Mouse (Mus musculus): ENCODE data around the gene Kifc1. TPM values are rescaled to one million over a fixed set of nuclear protein-coding genes. Genes with fewer than 3 reads are reported as not detected.

Gene Kifc1
- total and polyA plus RNA-seq, 2 experiments = 0.18 to 0.20 TPM

GRCm38 (mm10) chr17:33931947-33932346, 41.5 kb upstream of the Kifc1 start:
- no peaks in the 10 kb centered on the region for H3K36me3 ChIP-seq (ENCODE audit: control insufficient read depth, insufficient read depth, low read length)
- no peak overlapping the region for H3K4me3 ChIP-seq (ENCODE audit: insufficient read depth, low read depth, low read length)
- no peaks in the 10 kb centered on the region for H3K27me3 ChIP-seq (ENCODE audit: control insufficient read depth, insufficient read depth, low read length)
- no peak overlapping the region for H3K9ac ChIP-seq (ENCODE audit: low read depth, low read length)
- DNase-seq (ENCODE audit: extremely low read depth, low read depth, low spot score) = no peak
- no peak overlapping the region for H3K27ac ChIP-seq (replicated peaks; ENCODE audit: insufficient read depth, low read depth, low read length)
- no peaks in the 10 kb centered on the region for H3K79me2 ChIP-seq (ENCODE audit: control insufficient read depth, insufficient read depth, low read length)
- WGBS = 96% methylated on average over 11 of the region's 11 CpGs
- H3K4me1 ChIP-seq (ENCODE audit: control insufficient read depth, insufficient read depth, low read length) = peaks cover 3% of the 10 kb centered on the region
- TF ChIP-seq CTCF (IDR thresholded peaks at IDR 0.05; ENCODE audit: low read depth, low read length) (no peak), POLR2A (IDR thresholded peaks at IDR 0.05; ENCODE audit: extremely low read depth, insufficient read depth, low read length) (no peak)

GRCm38 (mm10) chr17:33931159-33931866, 40.9 kb upstream of the Kifc1 start:
- no peaks in the 10 kb centered on the region for H3K27me3 ChIP-seq (ENCODE audit: control insufficient read depth, insufficient read depth, low read length)
- H3K79me2 ChIP-seq (ENCODE audit: control insufficient read depth, insufficient read depth, low read length) = 0 out of 2 replicates have a peak, but pooled peaks cover 2% of the 10 kb centered on the region
- peaks cover 3% of the 10 kb centered on the region for H3K4me1 ChIP-seq (ENCODE audit: control insufficient read depth, insufficient read depth, low read length)
- peak overlapping the region; percentile 23; the same call in 1 of the 2 replicates for H3K4me3 ChIP-seq (ENCODE audit: insufficient read depth, low read depth, low read length)
- H3K9ac ChIP-seq (ENCODE audit: low read depth, low read length) = peak overlapping the region; percentile 28
- WGBS = 76% methylated on average over 18 of the region's 18 CpGs
- 0 out of 2 replicates have a peak, but pooled peaks cover 2% of the 10 kb centered on the region for H3K36me3 ChIP-seq (ENCODE audit: control insufficient read depth, insufficient read depth, low read length)
- no peak for TF ChIP-seq POLR2A (IDR thresholded peaks at IDR 0.05; ENCODE audit: extremely low read depth, insufficient read depth, low read length)
- DNase-seq (ENCODE audit: extremely low read depth, low read depth, low spot score) = no peak
- no peak overlapping the region for H3K27ac ChIP-seq (replicated peaks; ENCODE audit: insufficient read depth, low read depth, low read length)

- no peaks in the 10 kb centered on the region for H3K27me3 ChIP-seq (ENCODE audit: control insufficient read depth, insufficient read depth, low read length)
- WGBS = 2% methylated on average over 44 of the region's 45 CpGs
- H3K27ac ChIP-seq (replicated peaks; ENCODE audit: insufficient read depth, low read depth, low read length) = peak overlapping the region; percentile 53; the same call in 1 of the 2 replicates
- DNase-seq (ENCODE audit: extremely low read depth, low read depth, low spot score) = peak; percentile 87
- H3K9ac ChIP-seq (ENCODE audit: low read depth, low read length) = peak overlapping the region; percentile 76
- TF ChIP-seq CTCF (IDR thresholded peaks at IDR 0.05; ENCODE audit: low read depth, low read length) = no peak
- TF ChIP-seq POLR2A (IDR thresholded peaks at IDR 0.05; ENCODE audit: extremely low read depth, insufficient read depth, low read length) = no peak
- H3K36me3 ChIP-seq (ENCODE audit: control insufficient read depth, insufficient read depth, low read length) = 0 out of 2 replicates have a peak, but pooled peaks cover 2% of the 10 kb centered on the region
- peaks cover 3% of the 10 kb centered on the region for H3K4me1 ChIP-seq (ENCODE audit: control insufficient read depth, insufficient read depth, low read length)
- H3K79me2 ChIP-seq (ENCODE audit: control insufficient read depth, insufficient read depth, low read length) = 0 out of 2 replicates have a peak, but pooled peaks cover 6% of the 10 kb centered on the region
- H3K4me3 ChIP-seq (ENCODE audit: insufficient read depth, low read depth, low read length) = peak overlapping the region; percentile 68
Measured at GRCm38 (mm10) chr17:33930280-33931158, 40.1 kb upstream of the Kifc1 start.

- 0 out of 2 replicates have a peak, but pooled peaks cover 2% of the 10 kb centered on the region for H3K36me3 ChIP-seq (ENCODE audit: control insufficient read depth, insufficient read depth, low read length)
- H3K9ac ChIP-seq (ENCODE audit: low read depth, low read length) = peak within 1 kb of the TSS; percentile 81
- H3K4me3 ChIP-seq (ENCODE audit: insufficient read depth, low read depth, low read length) = peak within 1 kb of the TSS; percentile 68
- H3K79me2 ChIP-seq (ENCODE audit: control insufficient read depth, insufficient read depth, low read length) = peaks cover 11% of the 10 kb centered on the region; the same call in 1 of the 2 replicates
- peak within 1 kb of the TSS; percentile 75 for H3K27ac ChIP-seq (replicated peaks; ENCODE audit: insufficient read depth, low read depth, low read length)
- TF ChIP-seq CTCF (IDR thresholded peaks at IDR 0.05; ENCODE audit: low read depth, low read length) (0 out of 2 replicates have a peak, but pooled peaks have one; percentile 14), POLR2A (IDR thresholded peaks at IDR 0.05; ENCODE audit: extremely low read depth, insufficient read depth, low read length) (0 out of 2 replicates have a peak, but pooled peaks have one; percentile 44)
- WGBS = under 1% methylated on average over 78 of the region's 80 CpGs
- H3K27me3 ChIP-seq (ENCODE audit: control insufficient read depth, insufficient read depth, low read length) = no peaks in the 10 kb centered on the region
- DNase-seq (ENCODE audit: extremely low read depth, low read depth, low spot score) = peak; percentile 62
- H3K4me1 ChIP-seq (ENCODE audit: control insufficient read depth, insufficient read depth, low read length) = peaks cover 3% of the 10 kb centered on the region
Measured at GRCm38 (mm10) chr17:33929371-33930279, 39.2 kb upstream of the Kifc1 start, which contains the start of gene Rgl2. Gene Rgl2 (plus strand): TSS chr17:33929543.
